Mouse (Mus musculus) bone marrow, adult 2 months (tissue): ENCODE results near the gene Kctd17.

Source experiments
- CTCF ChIP-seq: fragments of 200-500 bp; IDR thresholded peaks from 2 replicates; pipeline ENCODE4 v1.5.1; 2011; ENCODE audit warnings: low read length, control low read depth; ENCODE audit not compliant: control insufficient read depth, insufficient read depth
- POLR2A ChIP-seq: fragments of 200-500 bp; IDR thresholded peaks from 2 replicates; pipeline ENCODE4 v1.6.1; 2011; ENCODE audit warnings: low read depth, mild to moderate bottlenecking, control low read depth, low read length, borderline replicate concordance; ENCODE audit not compliant: control insufficient read depth

DNA sequence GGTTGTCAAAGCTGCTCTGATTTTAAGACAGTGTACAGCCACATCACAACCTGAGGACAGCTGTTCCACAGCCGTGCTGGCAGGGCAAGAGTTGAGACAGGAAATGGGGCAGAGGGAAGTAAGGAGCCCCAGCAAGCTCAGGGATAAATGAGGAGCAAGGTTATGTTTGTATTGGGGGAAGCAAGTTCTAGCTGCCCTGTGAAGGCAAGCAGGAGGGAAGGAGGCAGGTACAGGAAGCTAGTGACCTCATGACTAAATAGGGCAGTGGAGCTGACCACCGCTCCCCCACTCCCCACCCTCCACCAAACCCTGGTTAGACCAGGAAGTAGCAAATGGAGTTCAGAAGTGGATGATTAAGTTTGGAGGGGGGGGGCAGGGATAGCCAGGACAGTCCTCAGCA lies 52.6 kb downstream of the Kctd17 start:
- no peak for TF ChIP-seq CTCF
- no peak for TF ChIP-seq POLR2A
